Mouse (Mus musculus) cerebellum, adult 9-10 months (tissue): ENCODE data around the gene Pcolce2.
A peak's percentile ranks its signal among the peaks of the same experiment; 100 is the strongest.
"Not testable (repeated sequence)": the region's sequence is repeated elsewhere in the genome, so short reads cannot be mapped to it uniquely, and the experiment has no call there.

Experiments
- DNase-seq: peaks from one replicate; pipeline ENCODE4 v3.0.0; 2022

Gene Pcolce2

DNA sequence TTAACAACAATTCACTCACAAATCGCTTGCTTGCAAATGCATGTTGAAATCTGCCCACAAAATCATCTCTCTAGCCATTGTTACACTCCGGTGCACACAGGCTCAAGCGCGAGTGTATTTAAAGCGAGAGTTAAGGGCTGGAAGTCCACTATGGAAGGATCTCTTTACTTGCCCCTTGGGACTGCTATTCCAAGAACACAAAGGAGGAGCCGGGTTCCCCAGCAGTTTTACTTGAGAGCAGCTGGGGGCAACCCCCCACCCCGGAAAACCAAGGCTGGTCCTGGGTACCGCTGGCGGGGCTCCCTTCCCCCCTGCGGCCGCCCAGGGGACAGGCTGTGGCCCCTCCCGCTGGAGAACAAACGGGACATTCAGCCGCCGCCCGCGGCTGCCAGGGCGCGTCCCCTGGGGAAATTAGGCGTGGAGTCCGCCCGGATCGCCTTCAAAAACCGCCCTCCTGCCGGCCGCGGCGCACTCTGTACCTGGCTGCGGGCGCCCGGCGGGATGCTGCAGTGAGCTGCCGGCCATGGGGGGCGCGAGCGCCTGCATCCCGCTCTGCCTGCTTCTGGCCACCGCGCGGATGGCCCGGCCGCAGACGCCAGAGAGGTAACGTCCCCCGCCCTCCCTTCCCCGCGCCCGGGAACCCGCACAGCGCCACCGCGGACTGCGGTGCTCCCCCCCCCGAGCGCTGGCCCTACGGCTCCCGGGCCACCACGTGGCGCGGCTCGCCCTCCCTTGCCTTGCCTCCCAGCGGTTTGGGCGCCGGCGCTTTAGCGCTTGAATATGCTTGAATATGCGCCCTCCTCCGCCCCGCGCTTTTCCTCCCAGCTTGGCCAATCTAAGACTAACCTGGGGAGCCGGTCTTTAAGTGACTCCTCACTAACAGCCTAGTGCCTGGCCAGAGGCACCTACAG is at the start of gene Pcolce2:
Gene Pcolce2, plus strand, starts transcription at position 331 of the 911 bp plus-strand sequence.
- peak; percentile 17 for DNase-seq

DNA sequence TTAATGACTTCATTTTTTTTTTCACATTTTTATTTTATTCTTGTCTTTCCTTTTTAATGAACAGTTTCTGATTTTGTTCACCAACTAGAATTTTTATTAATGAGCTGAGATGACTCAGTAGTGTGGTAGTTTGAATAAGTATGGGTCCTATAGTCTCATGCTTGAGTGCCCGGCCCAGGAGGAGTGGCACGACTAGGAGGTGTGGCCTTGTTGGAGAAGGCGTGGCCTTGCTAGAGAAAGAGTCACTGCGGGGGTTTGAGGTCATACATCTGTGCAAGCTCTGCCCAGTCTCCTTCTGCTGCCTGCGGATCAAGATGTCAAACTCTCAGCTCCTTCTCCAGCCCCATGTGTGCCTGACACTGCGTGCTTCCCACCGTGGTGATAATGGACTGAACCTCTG is 49.3 kb upstream of the Pcolce2 start:
- no peak for DNase-seq

DNA sequence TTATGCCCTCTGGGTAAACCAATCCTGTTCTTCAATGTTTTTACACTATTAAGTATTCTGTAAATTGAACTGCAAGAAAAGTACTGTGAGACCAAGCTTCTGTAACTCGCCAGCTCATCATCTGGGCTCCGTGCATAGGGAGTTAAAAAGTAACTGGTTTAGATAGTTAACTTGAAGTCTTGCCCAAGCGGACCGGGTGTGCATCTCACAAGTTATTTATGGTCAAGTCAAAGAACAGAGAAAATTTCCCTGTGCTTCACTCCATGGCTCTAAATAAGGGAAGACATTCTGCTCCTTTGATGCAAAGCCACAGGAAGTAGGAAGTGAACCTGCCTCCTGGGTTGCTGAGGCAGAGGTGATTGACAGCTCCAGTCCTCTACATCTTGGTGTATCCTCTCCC is 43.1 kb upstream of the Pcolce2 start:
- DNase-seq: no peak

DNA sequence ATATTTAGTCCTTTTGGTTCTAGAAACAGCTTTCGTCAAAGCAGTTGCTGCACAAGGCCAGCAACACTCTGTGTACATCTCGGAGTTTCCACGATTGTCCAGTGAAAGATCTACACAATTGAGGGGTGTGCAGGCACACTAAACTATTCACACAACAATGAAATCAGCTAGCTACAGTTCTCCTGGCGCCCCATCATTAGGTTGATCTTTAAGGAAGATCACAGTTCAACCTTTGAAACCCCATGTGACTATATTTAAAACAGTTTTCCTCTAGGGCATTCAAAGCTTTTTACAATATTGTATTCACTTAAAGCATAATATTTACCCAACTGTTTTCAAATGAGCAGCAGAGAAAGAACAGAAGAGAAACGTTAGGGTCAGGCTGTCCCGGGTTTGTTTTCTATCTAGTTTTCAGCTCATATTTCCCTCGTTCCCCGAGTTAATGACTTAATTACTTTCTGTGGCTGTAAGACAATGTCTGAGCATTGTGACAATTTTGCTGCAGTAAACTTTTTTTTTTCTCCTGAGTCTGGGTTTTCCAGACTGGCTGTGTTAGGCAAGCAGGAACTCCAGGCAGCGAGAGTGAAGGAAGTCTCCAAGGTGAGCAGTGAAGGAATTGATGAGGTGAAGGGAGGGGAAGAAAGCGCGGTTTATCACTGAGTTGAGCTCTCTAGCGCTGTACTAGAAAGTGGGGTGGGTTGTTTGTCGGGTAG is 39.8 kb upstream of the Pcolce2 start:
- DNase-seq: no peak

DNA sequence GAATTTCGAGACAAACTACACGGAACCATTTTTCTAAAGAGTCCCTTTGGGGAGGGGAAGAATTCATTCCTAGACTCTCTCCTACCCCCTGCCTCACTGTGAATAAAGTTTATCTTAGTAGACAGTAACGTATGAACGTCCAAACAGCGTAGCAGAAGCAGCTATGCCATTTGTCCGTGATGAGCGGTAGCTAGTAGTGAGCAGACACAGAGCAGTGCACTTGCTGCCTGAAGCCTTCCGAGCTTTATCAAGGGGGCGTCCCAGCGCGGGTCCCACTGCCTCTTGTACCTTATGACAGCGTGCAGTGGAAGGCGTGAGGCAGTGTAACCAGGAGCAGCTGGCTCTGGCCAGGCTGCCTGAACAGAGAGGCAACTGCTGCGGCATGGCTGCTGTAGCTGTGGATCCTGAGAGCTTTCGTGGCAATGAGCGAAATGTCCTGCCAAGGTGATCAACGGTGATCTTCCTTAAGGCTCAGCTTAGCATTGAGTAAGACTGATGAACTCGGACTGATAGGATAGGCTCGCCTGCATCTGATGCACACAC is 39.2 kb upstream of the Pcolce2 start:
- no peak for DNase-seq

DNA sequence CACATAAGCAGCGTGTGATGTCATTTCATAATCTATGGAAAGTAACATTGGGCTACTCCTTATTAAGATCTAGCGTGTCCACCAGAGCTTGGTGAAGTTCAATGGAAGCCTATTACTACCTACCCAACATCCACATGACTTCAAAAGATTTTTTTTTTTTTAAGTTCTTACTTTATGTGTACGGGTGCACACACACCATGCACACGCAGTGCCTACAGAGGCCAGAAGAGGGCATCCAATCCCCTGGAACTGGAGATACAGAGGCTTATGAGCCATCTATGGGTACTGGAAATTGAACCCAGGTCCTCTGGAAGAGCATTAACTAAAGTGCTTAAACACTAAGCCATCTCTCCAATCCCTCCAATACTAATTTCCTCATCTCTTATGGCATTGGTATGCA is 38.0 kb upstream of the Pcolce2 start:
- DNase-seq: no peak

DNA sequence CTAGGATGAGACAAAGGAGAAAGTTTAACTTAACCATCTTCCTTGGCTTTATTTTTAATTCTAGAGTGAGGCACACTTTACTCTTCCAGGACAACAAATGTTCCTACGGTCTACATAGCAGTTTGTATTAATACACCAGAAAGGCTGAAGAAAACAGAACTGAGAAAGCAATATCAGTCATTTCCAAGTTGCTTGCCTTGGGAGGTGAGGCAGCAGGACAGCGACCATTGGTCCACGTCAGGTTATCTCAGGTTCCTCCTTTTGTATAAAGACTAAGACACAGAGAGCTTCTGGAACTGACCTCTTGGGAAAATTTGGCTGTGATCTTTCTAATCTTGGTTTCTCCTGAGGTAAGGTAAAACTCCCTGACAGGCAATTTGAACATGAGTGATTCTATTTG is 34.6 kb upstream of the Pcolce2 start:
- DNase-seq: no peak

DNA sequence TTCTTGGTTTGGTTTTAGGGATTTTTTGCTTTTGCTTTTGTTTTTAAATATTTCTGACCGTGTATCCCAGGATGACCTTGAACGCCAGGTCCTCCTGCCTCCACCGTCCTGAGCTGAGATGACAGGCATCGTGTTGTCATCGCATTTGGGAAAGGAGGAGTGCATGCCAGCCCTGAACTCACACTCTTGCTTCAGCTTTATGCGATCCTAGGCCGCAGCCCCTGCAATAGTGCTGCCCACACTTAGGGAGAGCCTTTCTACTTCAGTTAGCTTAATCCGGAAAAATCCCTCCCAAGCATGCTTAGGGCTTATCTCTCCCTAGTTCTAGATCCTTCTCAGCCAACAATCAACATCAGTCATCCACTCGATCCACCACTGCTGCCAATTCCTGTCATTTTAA is 34.1 kb upstream of the Pcolce2 start:
- DNase-seq: no peak

DNA sequence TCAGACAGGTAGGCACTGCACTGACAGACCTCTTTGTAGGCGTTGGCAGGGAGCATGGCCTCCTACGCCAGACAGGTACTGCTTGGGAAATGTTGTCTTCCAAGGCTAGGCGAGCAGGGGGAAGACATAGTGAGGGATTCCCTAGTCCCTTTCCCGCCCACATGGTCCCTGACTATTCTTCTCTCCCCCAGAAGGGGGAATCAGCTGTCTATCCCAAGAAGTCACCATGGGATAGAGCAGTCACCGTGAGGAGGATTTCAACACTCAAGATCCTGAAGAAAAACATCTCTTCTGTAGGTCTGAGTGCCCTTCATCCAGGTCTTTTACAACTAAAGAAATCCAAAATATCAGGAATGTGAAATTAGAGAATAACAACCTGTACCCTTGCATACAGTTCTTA is 30.2 kb upstream of the Pcolce2 start:
- DNase-seq: no peak

DNA sequence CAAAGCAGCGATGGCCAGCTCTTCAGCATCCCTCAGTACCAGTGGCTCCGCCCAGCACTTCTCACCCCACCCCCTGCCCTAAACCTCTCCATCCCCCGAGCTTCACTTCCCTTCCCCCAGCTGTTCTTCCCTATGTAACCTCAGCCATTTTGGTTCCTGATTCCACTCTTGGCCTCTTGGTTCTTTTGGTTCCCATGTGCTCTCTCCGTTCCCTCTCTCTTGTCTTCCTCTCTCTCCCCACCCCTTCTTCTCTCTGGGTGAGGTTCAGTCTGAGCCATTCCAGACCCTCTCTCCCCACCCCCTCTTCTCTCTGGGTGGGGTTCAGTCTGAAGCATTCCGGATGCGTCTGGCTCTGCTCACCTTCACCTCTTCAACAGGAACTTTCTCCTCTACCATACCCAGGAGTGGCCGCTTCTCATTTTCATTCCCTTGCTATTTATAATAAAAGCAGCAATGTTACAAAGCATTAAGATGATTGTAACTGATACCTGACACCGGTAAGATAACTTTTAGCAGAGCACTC is 25.1 kb upstream of the Pcolce2 start:
- no peak for DNase-seq

DNA sequence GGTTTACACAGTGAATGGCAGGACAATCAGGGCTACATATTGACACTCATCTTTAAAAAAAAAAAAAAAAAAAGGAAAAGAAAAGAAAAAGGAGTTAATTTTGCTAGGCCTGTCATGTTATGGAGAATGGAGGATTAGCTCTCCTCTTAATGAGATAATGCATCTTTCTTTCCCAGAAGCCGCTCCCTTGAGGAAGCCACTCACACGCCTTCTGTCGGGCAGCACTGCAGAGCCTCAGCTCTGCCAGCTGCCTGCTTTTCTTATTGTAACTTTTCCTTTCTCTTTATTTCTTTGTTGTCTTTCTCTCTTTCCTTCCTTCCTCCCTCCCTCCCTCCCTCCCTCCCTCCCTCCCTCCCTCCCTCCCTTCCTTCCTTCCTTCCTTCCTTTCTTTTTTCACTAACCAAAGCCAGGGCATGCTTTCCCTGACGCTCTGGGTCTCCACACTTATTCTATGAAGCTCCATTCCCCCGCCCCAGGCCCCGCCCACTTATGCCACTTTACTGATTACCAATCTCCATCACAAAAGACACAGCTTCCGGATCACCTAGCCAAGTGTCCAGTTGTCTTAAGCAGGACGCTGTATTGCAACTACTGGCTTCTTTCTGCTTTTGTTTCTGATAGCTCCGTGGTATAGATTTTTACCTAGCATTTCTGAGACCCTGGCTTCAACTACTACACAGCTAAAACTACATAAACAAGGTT is 23.8 kb upstream of the Pcolce2 start:
- no peak for DNase-seq

DNA sequence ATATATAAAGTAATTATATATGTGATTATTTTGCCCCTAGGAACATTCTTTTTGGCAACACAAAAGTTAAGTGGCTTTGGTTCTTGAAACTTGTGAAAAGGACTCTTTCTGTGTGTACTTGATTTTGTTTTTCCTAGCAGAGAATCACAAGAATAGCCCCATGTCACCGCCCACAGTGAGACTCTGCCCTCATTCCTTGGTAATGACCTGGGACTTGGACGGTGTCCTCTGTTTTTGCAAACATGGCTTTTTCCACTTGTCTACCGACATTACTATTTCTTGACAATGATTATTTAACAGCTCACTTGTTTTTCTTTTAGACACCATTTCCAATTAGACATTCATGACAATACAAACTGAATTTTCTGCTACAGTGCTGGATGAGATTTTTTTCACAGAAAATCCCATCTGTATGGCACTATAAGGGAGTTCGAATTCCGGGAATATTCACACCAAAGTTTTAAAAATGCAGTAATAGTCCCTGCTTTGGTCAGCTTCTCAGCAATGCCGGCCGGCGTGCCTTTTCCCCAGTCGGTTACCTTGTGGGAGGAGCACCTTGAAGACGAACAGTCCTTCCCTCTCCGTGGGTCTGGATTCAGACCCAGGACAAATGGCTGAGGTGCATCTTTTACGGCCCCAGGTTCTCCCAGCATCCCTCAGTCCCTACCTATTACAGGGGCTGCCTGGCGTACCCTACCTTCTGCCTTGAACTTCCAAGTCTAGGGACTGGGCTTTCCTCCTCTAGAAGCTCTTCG is 22.4 kb upstream of the Pcolce2 start:
- DNase-seq: no peak

DNA sequence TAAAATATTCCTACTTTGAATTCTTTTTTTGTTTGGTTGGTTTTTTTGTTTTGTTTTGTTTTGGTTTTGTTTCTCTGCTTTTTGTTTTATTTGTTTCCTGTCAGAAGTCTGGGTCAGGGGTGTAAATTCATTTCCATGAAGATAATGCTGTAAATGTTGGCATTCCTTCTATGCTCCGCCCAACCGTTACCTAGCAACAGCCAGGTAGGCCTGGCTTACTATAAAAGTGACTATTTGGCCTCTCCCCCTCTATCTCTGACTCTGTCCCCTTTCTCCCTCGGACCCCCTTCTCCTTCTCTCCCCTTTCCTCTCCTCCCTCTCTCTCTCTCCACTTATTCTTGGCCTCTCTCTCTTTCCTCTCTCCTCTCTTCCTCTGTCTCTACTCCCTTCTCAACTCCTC is 21.4 kb upstream of the Pcolce2 start:
- DNase-seq: no peak

DNA sequence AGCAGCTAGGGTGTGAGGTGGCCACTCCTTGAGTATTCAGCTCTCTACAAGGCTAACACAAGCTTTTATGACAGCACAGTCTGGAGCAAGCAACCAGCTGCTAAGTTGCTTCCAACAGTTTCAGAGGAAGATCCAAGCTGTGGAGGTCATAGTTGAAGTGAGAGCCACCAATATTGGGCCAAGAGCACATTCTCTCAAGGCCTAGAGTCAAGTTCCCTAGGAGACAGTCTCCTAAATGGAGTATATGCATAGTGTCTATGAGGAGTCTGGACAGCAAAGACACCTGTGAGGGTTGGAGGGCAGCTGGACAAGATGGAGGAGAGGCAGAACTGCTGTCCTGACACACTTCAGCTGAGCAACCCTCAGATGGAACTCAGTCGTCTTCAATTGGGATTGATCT is 18.8 kb upstream of the Pcolce2 start:
- DNase-seq: no peak

DNA sequence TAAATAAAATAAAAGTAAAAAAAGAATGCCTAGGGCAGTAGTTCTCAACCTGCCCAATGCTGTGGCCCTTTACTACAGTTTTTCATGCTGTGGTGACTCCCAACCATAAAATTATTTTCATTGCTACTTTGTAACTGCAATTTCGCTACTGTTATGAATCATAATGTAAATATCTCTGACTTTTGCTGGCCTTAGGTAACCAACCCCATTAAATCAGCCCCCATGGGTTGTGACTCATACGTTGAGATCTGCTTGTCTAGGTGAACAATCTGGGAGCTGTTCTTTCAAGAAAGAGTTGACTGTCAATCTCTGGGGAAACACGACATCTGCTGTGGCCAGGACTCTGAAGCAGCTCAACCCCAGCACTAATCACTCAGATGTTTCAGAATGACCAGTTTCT is 13.3 kb upstream of the Pcolce2 start:
- no peak for DNase-seq

DNA sequence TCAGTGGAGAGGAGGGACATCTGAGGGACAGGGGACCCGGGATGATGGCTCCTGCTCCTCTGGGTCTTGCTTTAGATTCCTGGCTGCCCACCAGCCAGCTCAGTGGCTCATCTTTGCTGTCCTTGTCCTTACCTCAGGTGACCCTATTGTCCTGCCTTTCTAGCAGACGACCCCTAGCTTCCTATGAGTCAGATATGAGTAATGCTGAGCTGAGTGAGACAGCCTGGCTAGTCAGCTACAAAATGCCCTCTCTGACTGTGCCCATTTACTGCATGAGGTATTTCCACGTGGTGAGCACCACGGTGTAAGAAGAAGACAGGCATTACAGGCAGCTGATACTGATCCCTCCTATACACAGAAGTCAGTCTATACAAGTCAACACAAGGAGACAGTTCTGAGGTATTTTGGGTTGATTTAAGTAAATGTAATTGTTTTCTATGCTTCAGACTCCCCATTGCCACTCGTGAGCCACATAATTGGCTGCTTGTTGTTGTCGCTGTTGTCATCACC is 8.9 kb upstream of the Pcolce2 start:
- DNase-seq: no peak

DNA sequence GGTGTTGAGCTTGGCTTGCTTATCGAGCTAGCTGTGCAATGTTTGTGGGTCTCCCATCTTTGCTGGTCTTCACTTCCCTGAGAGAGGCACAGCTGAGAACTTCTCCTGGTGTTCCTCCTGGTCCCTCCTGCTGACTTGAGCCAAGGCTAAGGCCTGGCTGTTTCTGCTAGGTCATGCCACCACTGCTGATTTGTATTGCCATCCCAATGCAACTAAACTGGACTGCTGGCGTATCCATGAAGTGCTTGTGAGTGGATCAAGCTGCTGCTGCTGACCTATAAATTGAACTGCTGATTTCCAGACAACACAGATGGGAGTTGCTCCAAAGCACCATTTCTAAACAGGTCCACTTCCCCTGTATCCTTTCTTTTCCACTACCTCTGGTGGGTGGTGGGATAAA is 7.8 kb upstream of the Pcolce2 start:
- not testable (repeated sequence) for DNase-seq

DNA sequence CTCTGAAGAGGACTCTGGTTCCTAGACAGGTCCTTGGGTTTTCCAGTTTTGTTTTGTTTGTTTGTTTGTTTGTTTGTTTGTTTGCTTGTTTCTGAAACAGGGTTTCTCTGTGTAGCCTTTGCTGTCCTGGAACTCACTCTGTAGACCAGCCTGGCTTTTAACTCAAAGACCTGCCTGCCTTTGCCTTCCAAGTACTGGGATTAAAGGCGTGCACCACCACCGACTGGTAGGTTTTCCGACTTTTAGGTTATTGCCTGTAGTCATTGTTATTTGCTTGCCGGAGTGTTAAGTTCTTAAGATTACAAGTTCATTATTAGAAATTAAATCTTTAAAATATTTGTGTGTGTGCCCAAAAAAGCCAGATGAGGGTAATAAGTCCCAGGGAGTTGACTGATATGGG is 1.0 kb upstream of the Pcolce2 start:
- DNase-seq: no peak

DNA sequence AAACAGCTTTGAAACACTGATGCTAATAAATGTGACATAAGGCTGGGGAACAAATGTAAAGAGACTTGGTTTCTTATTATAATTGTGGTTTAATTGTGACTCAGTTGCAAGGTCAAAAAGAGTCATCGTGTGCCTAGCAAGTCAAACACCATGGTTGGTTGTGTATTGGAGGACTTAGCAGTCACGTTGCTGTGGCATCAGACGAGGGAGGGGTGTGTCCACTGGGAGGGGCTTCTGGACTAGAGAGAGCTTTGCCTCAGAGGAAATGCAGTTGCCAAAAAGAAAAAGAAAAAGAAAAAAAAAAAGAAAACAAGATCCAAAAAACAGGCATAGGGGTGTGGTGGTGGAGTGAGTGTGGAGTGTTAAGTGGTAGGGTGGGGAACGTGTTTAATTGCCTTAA is 2.5 kb downstream of the Pcolce2 start:
- DNase-seq: no peak

DNA sequence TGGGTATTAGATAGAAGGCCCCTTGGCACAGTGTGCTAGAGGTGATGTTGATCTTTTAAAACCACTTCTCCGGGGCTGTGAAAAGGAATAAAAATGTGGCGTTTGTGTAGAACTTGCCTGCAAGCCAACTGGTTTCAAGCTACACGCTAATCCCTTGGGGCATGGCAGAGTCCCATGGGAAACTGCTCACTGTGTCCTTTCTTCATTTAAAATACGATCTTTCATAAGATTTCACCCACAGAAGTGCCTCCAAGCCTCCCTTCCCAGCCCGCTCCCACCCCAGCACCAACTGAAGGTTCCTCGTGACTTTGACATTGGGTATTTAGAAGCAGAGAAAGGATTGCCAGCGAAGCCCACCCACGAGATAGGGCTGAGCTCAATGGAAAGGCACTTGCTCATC is 8.5 kb downstream of the Pcolce2 start:
- no peak for DNase-seq

DNA sequence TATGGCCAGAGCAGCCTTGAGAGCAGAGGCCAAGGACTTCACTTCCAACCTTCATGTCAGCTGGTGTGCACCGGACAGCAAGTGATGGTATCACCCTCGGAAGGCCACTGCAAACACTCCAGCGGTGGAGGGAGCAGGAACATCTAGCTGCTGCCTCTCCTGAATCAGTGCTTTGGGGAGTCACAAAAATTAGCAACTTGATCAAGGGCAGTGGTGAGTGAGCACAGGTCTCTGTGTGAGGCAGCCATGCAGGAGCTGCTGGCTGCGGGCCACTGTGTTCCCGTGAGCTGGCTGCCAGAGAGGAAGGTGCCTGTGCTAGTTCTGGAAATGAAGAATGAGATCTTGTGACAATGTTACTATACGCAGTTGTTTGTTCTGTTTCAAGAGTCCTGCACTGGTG is 16.0 kb downstream of the Pcolce2 start:
- DNase-seq: no peak

DNA sequence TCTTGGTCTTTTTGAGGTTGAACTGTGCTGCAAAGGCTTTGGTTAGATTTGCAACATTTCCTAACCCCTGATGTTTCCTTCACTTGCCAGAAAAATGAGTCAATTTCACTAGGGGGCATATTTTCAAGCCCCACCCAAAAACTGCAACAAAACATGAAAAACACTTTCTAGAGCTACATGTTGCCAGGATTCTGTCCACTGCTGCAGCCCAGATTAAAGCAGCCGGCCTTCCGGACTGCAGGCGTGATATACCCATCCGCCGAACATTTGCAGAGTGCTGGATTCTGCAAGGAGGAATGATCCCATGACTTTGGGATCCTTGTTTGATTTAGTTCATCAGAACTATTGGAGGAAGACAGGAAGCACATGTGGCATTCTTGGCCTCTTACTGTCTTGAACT is 17.0 kb downstream of the Pcolce2 start:
- no peak for DNase-seq
